Mouse (Mus musculus): ENCODE data around the gene Fen1. TPM values are rescaled to one million over a fixed set of nuclear protein-coding genes. Genes with fewer than 3 reads are reported as not detected.

Fen1 gene
- total and polyA plus RNA-seq, 3 experiments, result 7.0 to 10.9 (median 8.6) TPM

GRCm38 (mm10) chr19:10216101-10216500, 12.1 kb upstream of the Fen1 start:
- DNase-seq, result no peak

- peak; percentile 73 for DNase-seq
Observed at GRCm38 (mm10) chr19:10213796-10214471, 10.0 kb upstream of the Fen1 start.

DNA sequence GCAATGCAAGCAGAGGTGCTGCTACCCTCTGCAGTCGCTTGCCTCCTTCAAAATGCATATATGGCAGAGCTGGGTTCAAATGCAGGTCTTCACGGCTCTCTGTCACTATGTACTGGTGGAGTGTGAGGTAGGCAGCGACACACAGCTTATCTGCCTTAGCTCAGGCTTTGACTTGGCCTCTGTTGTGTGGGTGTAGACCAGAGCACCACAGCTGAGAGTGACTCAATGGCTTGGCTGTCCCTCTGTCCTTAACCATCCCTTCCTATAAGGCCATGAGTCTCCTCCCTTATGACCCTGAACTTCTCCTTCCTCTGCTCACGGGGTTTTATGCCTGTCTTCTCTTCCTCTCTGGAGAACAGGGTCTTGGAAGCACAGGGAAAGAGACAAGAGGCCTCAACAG, 6.9 kb upstream of the Fen1 start:
- peak; percentile 73 for DNase-seq

GRCm38 (mm10) chr19:10208851-10209250, 4.9 kb upstream of the Fen1 start:
- DNase-seq, result no peak

GRCm38 (mm10) chr19:10205051-10205450, 1.1 kb upstream of the Fen1 start:
- DNase-seq, result no peak

DNA sequence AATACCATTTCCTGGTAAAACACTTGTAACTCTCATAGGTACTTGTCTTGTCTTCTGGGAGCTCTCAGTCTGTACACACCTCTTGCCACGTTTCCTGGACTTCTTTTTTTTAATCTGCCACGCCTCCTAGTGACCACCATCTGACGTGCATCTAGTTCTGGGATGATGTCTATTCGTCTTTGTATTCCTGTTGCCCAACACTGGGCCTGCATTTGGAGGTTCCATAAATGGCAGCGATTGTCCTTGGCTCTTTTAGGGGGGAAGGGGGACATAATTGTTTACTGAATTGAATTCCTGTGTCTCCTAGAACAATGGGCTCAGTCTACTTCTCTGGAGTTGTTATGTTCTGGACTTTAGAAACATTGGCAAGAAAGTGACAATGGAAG, 640 bp upstream of the Fen1 start:
- peak; percentile 70 for DNase-seq

GRCm38 (mm10) chr19:10203146-10203847, 672 bp downstream of the Fen1 start:
- no peak for DNase-seq

DNA sequence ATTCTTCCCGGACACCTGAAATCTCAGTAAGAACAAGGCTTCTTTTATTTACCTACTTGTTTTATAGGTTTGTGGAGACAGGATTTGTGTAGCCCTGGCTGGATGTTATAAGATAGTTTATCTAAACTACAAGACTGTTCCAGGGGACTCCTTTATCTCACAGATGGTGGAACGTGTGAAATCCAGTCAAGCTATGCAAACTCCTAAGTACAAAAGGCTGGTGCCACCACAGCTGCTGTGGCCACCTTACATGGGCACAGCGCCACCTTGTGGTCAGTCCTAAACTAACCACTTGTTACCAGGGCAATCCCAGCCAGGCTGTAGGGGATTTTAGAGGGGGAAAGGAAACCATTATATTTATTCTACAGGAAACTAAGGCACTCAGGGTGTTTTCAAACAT, 5.2 kb downstream of the Fen1 start:
- DNase-seq, result peak; percentile 83

DNA sequence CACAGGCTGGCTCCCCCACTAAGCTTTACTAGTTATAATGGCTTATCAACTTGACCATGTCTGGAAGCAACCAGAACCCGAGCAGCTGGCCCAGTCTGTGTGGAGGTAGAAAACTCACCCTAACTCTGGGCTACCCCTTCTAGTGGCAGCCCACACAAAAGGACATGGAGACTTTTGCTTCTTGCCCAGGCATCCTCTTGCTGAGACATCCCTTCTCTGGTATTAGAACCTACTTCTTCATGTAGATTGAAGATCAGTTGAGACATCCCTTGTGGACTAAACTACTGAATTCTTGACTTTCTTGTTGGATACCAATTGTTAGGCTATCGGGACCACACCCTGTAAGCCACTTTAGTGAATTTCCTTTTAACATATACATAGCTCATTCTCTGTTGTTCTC, 5.7 kb downstream of the Fen1 start:
- no peak for DNase-seq

DNA sequence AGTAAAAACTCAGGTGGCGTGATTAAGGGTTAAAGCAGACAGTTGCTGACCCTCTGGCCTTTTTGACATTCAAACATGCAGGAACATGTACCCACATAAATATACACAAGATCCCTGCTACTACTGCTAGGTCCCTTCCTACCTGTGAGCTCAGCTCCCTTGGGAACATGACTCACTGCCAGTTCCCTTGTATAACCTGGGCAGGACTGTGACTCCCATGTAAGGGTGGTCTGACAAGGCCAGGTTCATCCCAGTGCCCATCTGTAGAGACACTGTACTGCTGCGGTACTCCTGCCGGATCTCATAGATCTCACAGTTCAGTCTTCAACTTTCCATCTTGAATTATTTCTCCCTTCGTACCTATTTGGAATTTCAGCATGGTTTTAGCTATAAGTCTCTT, 6.8 kb downstream of the Fen1 start:
- DNase-seq, result no peak

GRCm38 (mm10) chr19:10195252-10195651, 8.7 kb downstream of the Fen1 start:
- peak; percentile 76 for DNase-seq

GRCm38 (mm10) chr19:10194337-10194736, 9.6 kb downstream of the Fen1 start:
- DNase-seq, result no peak

- DNase-seq, result no peak
Observed at GRCm38 (mm10) chr19:10191326-10191725, 12.6 kb downstream of the Fen1 start.

DNA sequence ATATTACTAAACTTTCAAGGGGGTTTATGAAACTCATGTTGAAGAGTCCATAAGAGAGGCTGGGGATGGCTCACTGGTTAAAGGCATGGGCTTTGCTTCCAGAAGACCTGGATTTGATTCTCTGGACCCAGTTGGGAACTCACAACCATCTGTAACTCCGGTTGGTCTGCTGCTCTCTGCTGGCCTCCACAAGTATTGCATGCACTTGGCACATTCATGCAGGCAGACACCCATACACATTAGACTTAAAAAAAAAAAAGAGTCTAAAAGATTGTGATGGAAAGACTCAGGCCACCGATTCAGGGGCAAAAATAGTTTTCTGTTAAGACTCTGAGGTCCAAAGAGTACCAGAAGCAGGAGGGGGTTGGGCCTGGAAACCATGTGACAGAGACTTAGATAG, 13.2 kb downstream of the Fen1 start:
- DNase-seq, result peak; percentile 79

- no peak for DNase-seq
Observed at GRCm38 (mm10) chr19:10189940-10190339, 14.0 kb downstream of the Fen1 start.

GRCm38 (mm10) chr19:10189022-10189421, 14.9 kb downstream of the Fen1 start:
- no peak for DNase-seq

- peak; percentile 79 for DNase-seq
Observed at GRCm38 (mm10) chr19:10188281-10188811, 15.6 kb downstream of the Fen1 start.

GRCm38 (mm10) chr19:10186569-10186968, 17.4 kb downstream of the Fen1 start:
- DNase-seq, result no peak

GRCm38 (mm10) chr19:10185876-10186275, 18.1 kb downstream of the Fen1 start:
- no peak for DNase-seq

DNA sequence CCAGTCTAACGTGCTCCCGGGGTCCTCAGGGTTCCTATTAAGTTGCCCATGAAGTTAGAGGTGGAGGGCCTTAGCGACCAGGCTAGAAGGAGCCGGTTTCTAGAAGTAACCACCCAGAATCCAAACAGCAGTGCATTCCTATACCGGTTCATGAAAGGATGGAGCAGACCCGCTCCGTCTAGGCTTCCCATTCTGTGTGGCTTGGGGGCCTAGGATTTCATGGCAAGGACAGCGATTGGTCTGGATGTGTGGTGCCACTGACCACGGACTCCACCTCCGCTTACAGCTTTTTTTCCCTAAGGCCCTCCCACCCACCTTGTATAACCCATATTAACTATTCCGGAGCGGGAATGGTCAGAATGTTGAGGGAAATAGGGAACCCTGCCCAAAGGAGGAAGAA, 19.9 kb downstream of the Fen1 start:
- peak; percentile 80 for DNase-seq

- peak; percentile 84 for DNase-seq
Observed at GRCm38 (mm10) chr19:10183299-10183983, 20.5 kb downstream of the Fen1 start.

DNA sequence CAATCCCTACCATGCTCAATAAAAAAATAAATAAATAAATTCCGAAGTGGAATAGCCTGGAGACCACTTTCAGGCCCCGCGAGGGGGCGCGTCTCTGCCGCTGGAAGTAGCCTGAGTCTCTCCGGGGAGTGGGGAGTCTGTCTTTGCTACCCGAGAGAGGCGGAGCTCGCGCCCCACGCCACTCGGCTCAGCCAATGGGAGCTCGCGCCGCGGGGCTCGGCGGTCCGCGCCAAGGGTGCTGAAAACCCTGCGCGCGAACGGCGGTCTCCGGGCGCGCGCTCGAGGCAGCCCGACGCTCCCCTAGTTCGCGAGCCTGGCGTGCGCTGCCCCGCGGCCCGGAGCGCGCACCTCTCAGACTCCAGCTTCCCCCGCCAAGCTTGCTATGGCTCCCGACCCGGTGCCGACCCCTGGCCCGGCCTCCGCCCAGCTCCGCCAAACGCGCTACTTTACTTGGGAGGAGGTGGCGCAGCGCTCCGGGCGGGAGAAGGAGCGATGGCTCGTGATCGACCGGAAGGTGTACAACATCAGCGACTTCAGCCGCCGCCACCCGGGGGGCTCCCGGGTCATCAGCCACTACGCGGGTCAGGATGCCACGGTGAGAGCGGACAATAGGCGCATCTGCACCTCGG, 21.2 kb downstream of the Fen1 start, which contains the start of gene Fads1:
Gene Fads1, plus strand, starts transcription at position 219 of the 629 bp plus-strand sequence.
- peak; percentile 97 for DNase-seq
